ENCODE assay signal across 8 mouse cellular contexts in the genomic region with DNA sequence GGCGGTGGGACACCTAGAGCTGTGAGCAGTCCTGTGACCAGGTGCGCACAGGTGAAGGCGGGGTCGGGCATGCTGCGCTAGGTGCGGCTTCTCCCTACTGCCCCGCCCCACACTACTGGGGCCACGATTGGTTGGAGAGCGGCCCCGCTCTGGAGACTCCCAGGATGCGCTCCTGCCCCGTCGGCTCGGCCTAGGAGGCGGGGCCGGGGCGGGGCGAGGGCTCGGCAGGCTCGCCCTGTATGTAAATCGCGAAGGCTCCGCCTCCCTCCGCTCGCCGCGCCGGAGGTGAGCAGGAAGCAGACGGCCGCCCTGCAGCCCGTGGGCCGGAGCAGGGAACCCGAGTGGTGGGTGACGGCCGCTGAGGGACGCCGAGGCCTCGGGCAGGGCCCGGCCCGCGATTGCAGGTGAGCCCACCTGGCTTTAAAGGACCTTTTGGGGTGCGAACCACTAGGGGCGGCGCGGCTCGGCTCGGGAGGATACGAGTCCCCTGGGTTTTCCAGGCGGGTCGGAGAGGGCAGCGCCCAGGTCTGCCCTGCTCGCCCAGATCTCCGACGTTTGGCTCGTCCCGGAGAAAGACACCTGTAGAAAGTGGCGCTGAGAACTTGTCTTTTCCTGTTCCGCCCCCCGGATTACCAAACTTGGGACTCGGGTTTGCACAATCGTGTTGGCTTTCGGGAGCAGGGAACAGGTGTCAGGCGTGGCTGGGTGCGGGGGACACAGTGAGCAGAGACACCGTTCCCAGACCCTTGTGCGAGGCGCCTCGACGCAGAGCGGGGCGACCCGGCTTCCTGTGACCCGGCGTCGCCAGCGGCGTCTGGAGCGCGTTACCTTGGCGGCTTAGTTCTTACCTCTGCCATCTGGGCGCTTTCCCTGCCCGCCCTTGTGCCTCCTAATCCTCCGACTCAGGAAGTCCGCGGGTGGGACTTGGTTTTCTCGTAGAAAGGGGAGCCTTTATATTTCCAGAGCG. TPM values are rescaled to one million over a fixed set of nuclear protein-coding genes. Genes with fewer than 3 reads are reported as not detected.
A peak's percentile ranks its signal among the peaks of the same experiment; 100 is the strongest.
DNase-seq lines count a peak whose midpoint lies in the region; ATAC-seq lines count a peak whose summit lies in the region.

Llgl2 (plus strand) TSS at position 276 of the 967 bp plus-strand sequence.

- peak within 1 kb of the TSS; percentile 75 for H3K4me3 ChIP-seq in liver, embryonic 15.5 days (replicated peaks)
- peak within 1 kb of the TSS; percentile 65 for H3K4me3 ChIP-seq in neural tube, embryonic 11.5 days (ENCODE audit: low read depth, low read length)
- peak within 1 kb of the TSS; percentile 60 for H3K4me3 ChIP-seq in stomach, embryonic 15.5 days (replicated peaks)

- peak; percentile 96 for ATAC-seq in liver, embryonic 15.5 days (ENCODE audit: insufficient read depth)
- ATAC-seq in neural tube, embryonic 11.5 days (ENCODE audit: insufficient read depth, low FRiP score, low TSS enrichment): peak; percentile 89
- ATAC-seq in stomach, embryonic 15.5 days (ENCODE audit: insufficient read depth, low FRiP score, low read depth): peak; percentile 97

- H3K9ac ChIP-seq in liver, embryonic 15.5 days: peak within 1 kb of the TSS; percentile 76
- H3K9ac ChIP-seq in neural tube, embryonic 11.5 days (ENCODE audit: low read length): peak within 1 kb of the TSS; percentile 66
- peak within 1 kb of the TSS; percentile 51; the same call in 1 of the 2 replicates for H3K9ac ChIP-seq in stomach, embryonic 15.5 days

- no peaks in the 10 kb centered on the region for H3K9me3 ChIP-seq in liver, embryonic 15.5 days (replicated peaks)
- H3K9me3 ChIP-seq in neural tube, embryonic 11.5 days (ENCODE audit: control insufficient read depth, low read length): no peaks in the 10 kb centered on the region
- H3K9me3 ChIP-seq in stomach, embryonic 15.5 days: no peaks in the 10 kb centered on the region

- H3K4me1 ChIP-seq in liver, embryonic 15.5 days (replicated peaks): peaks cover 46% of the 10 kb centered on the region
- peaks cover 5% of the 10 kb centered on the region; the same call in 1 of the 2 replicates for H3K4me1 ChIP-seq in neural tube, embryonic 11.5 days (ENCODE audit: control insufficient read depth, insufficient read depth, low read length)
- peaks cover 13% of the 10 kb centered on the region; the same call in 1 of the 2 replicates for H3K4me1 ChIP-seq in stomach, embryonic 15.5 days

- H3K27ac ChIP-seq in liver, embryonic 15.5 days (replicated peaks): peak within 1 kb of the TSS; percentile 74
- H3K27ac ChIP-seq in neural tube, embryonic 11.5 days (ENCODE audit: low read depth, low read length): no peak within 1 kb of the TSS
- H3K27ac ChIP-seq in stomach, embryonic 15.5 days: peak within 1 kb of the TSS; percentile 81

- peak within 1 kb of the TSS; percentile 99 for H3K4me2 ChIP-seq in liver, embryonic 15.5 days
- peak within 1 kb of the TSS; percentile 96 for H3K4me2 ChIP-seq in neural tube, embryonic 11.5 days (ENCODE audit: low read depth)
- H3K4me2 ChIP-seq in stomach, embryonic 15.5 days: peak within 1 kb of the TSS; percentile 80

- H3K27me3 ChIP-seq in liver, embryonic 15.5 days: peaks cover 22% of the 10 kb centered on the region
- peaks cover 21% of the 10 kb centered on the region for H3K27me3 ChIP-seq in neural tube, embryonic 11.5 days (ENCODE audit: control insufficient read depth, insufficient read depth, low read length)
- H3K27me3 ChIP-seq in stomach, embryonic 15.5 days (replicated peaks): no peaks in the 10 kb centered on the region

- under 1% methylated on average over 87 of the region's 87 CpGs for WGBS in liver, embryonic 15.5 days (ENCODE audit: insufficient replicate concordance)
- WGBS in neural tube, embryonic 11.5 days: under 1% methylated on average over 83 of the region's 87 CpGs
- under 1% methylated on average over 86 of the region's 87 CpGs for WGBS in stomach, embryonic 15.5 days

- peak; percentile 94 for DNase-seq in 3134 (ENCODE audit: extremely low read depth, insufficient read length, low spot score)
- peak; percentile 95 for DNase-seq in adrenal gland, adult 2 months
- peak; percentile 75 for DNase-seq in embryo, embryonic 11.5 days (ENCODE audit: low read depth, low spot score)
- DNase-seq in heart, adult 18-20 months: peak; percentile 88 to 92
- DNase-seq in kidney, adult 18-20 months: peak; percentile 93
- peak; percentile 88 for DNase-seq in neural tube, embryonic 11.5 days (ENCODE audit: low spot score)

- H3K36me3 ChIP-seq in liver, embryonic 15.5 days (replicated peaks): peaks cover 18% of the 10 kb centered on the region
- peaks cover 2% of the 10 kb centered on the region for H3K36me3 ChIP-seq in neural tube, embryonic 11.5 days (ENCODE audit: control insufficient read depth, insufficient read depth, low read length)
- peaks cover 14% of the 10 kb centered on the region; the same call in 1 of the 2 replicates for H3K36me3 ChIP-seq in stomach, embryonic 15.5 days

RNA-seq across cellular contexts. Expression of gene Llgl2, which starts in this region (rescaled TPM):
- total RNA-seq in adrenal gland, adult 2 months (2021): 10 to 100 TPM in 1 of 2 experiments, 1 to 10 TPM in 1; 7.6 to 13.1 TPM
- 24.4 and 29.5 TPM in 2 replicates for polyA plus RNA-seq in adrenal gland, adult 2 months (2012; rRNA removed)
- total RNA-seq in heart, adult 18-20 months (2021): 10 to 100 TPM; 17.5 to 18.2 TPM
- polyA plus RNA-seq in liver, embryonic 15.5 days (2015; fragmentation: Nextera tagmentation; extraction: Ambion mirVana): 11.9 and 16.2 TPM in 2 replicates
- 6.1 and 6.5 TPM in 2 replicates for polyA plus RNA-seq in neural tube, embryonic 11.5 days (2014; fragmentation: Nextera tagmentation; extraction: Ambion mirVana)
- polyA plus RNA-seq in stomach, embryonic 15.5 days (2015; fragmentation: Nextera tagmentation; extraction: Ambion mirVana): 60.4 and 61.5 TPM in 2 replicates
